ENCODE assay signal across 10 mouse cellular contexts in genomic region chr2:93283481-93284293, GRCm38 (mm10). TPM values are rescaled to one million over a fixed set of nuclear protein-coding genes. Genes with fewer than 3 reads are reported as not detected.
DNase-seq lines count a peak whose midpoint lies in the region; ATAC-seq lines count a peak whose summit lies in the region.
"Had no signal": no experiment of that assay in that cellular context is flagged by ENCODE, and none has a peak within 500 bp of the region (broad histone marks: within the 10 kb centered on the region; RNA-seq: fewer than 3 reads in every experiment).

No protein-coding gene starts in this region.

- no peak overlapping the region for H3K4me3 ChIP-seq in kidney, embryonic 16.5 days (ENCODE audit: low read length)
- no peak overlapping the region for H3K4me3 ChIP-seq in embryonic facial prominence, embryonic 13.5 days
- H3K4me3 ChIP-seq in intestine, embryonic 16.5 days (ENCODE audit: low read length): no peak overlapping the region

- H3K27ac ChIP-seq in kidney, embryonic 16.5 days (ENCODE audit: low read length): peak overlapping the region; percentile 48
- H3K27ac ChIP-seq in embryonic facial prominence, embryonic 13.5 days: peak overlapping the region; percentile 83
- peak overlapping the region; percentile 2; the same call in 1 of the 2 replicates for H3K27ac ChIP-seq in intestine, embryonic 16.5 days (ENCODE audit: low read length)
- H3K27ac ChIP-seq: macrophage had no signal

- no peaks in the 10 kb centered on the region for H3K27me3 ChIP-seq in kidney, embryonic 16.5 days (ENCODE audit: insufficient read depth, low read length)
- no peaks in the 10 kb centered on the region for H3K27me3 ChIP-seq in embryonic facial prominence, embryonic 13.5 days
- no peaks in the 10 kb centered on the region for H3K27me3 ChIP-seq in intestine, embryonic 16.5 days (replicated peaks; ENCODE audit: control insufficient read depth, insufficient read depth, low read length)

- peaks cover 66% of the 10 kb centered on the region for H3K4me1 ChIP-seq in kidney, embryonic 16.5 days (ENCODE audit: insufficient read depth, low read length)
- peaks cover 90% of the 10 kb centered on the region for H3K4me1 ChIP-seq in embryonic facial prominence, embryonic 13.5 days
- peaks cover 46% of the 10 kb centered on the region for H3K4me1 ChIP-seq in intestine, embryonic 16.5 days (ENCODE audit: control insufficient read depth, insufficient read depth, low read length)

- no peaks in the 10 kb centered on the region for H3K36me3 ChIP-seq in kidney, embryonic 16.5 days (ENCODE audit: insufficient read depth, low read length)
- no peaks in the 10 kb centered on the region for H3K36me3 ChIP-seq in embryonic facial prominence, embryonic 13.5 days
- H3K36me3 ChIP-seq in intestine, embryonic 16.5 days (ENCODE audit: control insufficient read depth, insufficient read depth, low read length): no peaks in the 10 kb centered on the region

- H3K9ac ChIP-seq in kidney, embryonic 16.5 days (replicated peaks; ENCODE audit: low read length): 0 out of 2 replicates have a peak overlapping the region, but pooled peaks have one; percentile 19
- H3K9ac ChIP-seq in embryonic facial prominence, embryonic 13.5 days: no peak overlapping the region
- peak overlapping the region; percentile 3; the same call in 1 of the 2 replicates for H3K9ac ChIP-seq in intestine, embryonic 16.5 days (ENCODE audit: low read depth, low read length)

- peak; percentile 44 for ATAC-seq in kidney, embryonic 16.5 days (ENCODE audit: low FRiP score, low TSS enrichment)
- ATAC-seq in embryonic facial prominence, embryonic 13.5 days (ENCODE audit: insufficient number of reproducible peaks, insufficient read depth, low FRiP score, low TSS enrichment, low read depth): peak; percentile 78
- ATAC-seq in intestine, embryonic 16.5 days: peak; percentile 27
- no peak for ATAC-seq in activated CD4-positive, CD25-positive, alpha-beta regulatory T cell, adult 4 months

- no peaks in the 10 kb centered on the region for H3K9me3 ChIP-seq in kidney, embryonic 16.5 days (ENCODE audit: low read length)
- H3K9me3 ChIP-seq in embryonic facial prominence, embryonic 13.5 days: no peaks in the 10 kb centered on the region
- H3K9me3 ChIP-seq in intestine, embryonic 16.5 days (ENCODE audit: control insufficient read depth, low read length): no peaks in the 10 kb centered on the region

- WGBS in kidney, embryonic 16.5 days: 28% methylated on average over 7 of the region's 7 CpGs
- 27% methylated on average over 7 of the region's 7 CpGs for WGBS in embryonic facial prominence, embryonic 13.5 days
- 47% methylated on average over 7 of the region's 7 CpGs for WGBS in intestine, embryonic 16.5 days

- H3K4me2 ChIP-seq in kidney, embryonic 16.5 days (replicated peaks; ENCODE audit: low read depth, low read length): no peak overlapping the region
- H3K4me2 ChIP-seq in embryonic facial prominence, embryonic 13.5 days: no peak overlapping the region
- H3K4me2 ChIP-seq in intestine, embryonic 16.5 days (ENCODE audit: low read depth, low read length): no peak overlapping the region

- DNase-seq in kidney, adult 11 months: no peak
- peak; percentile 86 for DNase-seq in retina, postnatal 1 day
- DNase-seq in testis, postnatal 10 days (ENCODE audit: low spot score): no peak
- DNase-seq in kidney, postnatal 36 days: no peak
- DNase-seq: right cerebral cortex, postnatal 25 days had no signal

RNA-seq across cellular contexts. Expression of gene Tspan18, which starts 50.6 kb away (rescaled TPM):
- 35.0 and 47.0 TPM in 2 replicates for polyA plus RNA-seq in kidney, embryonic 16.5 days (2015; fragmentation: Nextera tagmentation; extraction: Ambion mirVana)
- polyA plus RNA-seq in embryonic facial prominence, embryonic 13.5 days (2015; fragmentation: Nextera tagmentation; extraction: Ambion mirVana): 17.7 and 20.8 TPM in 2 replicates
- polyA plus RNA-seq in intestine, embryonic 16.5 days (2015; fragmentation: Nextera tagmentation; extraction: Ambion mirVana): 19.5 and 19.6 TPM in 2 replicates
- under 1 TPM in 1 of 2 experiments, not detected in 1; 0.54 TPM for polyA plus RNA-seq in activated CD4-positive, CD25-positive, alpha-beta regulatory T cell, adult 4 months (2017; shearing (Covaris generic))

Comparison
In these comparisons a context has a peak if more than half of its experiments do, and no peak if none do; other contexts are left out.
1. H3K27ac ChIP-seq: peak in every context shown above with its lines; median percentile 83 in embryonic facial prominence, embryonic 13.5 days; 48 in kidney, embryonic 16.5 days; 2 in intestine, embryonic 16.5 days.
2. RNA of gene Tspan18, which starts 50.6 kb away (polyA plus RNA-seq): 35.0 to 47.0 TPM in kidney, embryonic 16.5 days, 19.5 to 19.6 TPM in intestine, embryonic 16.5 days and 17.7 to 20.8 TPM in embryonic facial prominence, embryonic 13.5 days; 0.54 TPM in activated CD4-positive, CD25-positive, alpha-beta regulatory T cell, adult 4 months; every median in the first group is over 10 times any median in the second.